Mouse (Mus musculus): ENCODE data around the gene Srd5a3.

The Srd5a3 gene

DNA sequence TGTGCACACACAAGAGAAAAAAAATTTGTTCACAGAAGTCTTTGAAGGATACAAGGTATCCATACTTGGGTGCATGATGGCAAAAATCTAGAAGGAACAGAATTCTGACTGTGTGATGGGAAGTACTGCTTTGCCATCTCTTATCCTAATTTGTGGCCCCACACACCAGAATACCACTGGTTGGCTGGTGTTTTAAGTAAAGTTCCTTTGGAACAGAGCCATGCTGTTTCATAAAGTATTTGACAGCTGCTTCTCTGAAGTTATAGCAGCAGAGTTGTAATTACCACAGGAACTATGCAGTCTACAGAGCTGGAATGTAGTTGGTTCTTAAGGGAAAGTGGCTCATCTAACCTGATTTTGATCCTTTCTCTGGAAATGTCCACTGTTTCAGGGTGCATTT, 53.0 kb downstream of the Srd5a3 start:
- no peak for DNase-seq (ENCODE audit: low spot score in 2 of 2)

DNA sequence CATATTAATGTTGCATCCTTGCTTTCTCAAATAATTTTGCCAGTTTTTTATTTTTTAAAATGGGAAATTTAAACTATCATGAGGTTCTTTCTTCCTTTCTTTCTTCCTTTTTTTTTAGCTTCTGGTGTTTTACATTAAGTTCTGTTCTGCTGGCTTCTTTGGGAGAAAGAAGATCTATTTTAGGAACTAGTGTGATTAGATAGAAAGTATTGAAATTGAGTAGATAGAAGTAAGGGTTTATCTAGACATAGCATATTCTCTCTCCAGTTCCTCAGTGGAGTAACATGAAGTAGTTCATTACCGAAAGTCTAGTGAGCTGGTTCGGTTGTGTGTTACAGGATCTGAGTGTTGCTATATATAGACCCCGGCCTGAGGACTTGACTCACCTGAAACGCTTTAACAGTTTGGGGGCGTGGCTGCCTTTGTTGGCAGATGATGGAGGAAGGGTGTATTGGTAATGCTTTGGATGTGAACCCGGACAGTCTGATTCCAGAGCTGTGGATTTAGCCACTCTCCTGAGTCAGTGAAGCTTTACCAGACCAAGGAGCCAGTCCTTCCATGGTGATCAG, 54.4 kb downstream of the Srd5a3 start:
- no peak for DNase-seq (ENCODE audit: low spot score in 2 of 2)

DNA sequence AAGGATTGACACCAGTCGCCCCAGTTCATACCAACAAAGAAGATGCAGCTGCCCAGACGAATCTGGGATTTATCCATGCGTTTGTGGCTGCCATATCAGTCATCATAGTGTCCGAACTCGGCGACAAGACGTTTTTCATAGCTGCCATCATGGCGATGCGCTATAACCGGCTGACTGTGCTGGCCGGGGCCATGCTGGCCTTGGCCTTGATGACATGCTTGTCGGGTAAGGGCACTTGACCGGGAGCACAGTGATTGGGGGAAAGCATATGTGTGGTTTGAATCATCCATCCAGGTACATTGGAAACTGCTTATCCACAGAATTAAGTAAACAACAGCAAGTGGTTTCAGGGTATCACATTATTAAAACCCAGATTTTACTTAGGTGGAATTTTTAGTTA, 59.3 kb downstream of the Srd5a3 start:
- DNase-seq (ENCODE audit: low spot score in 2 of 2), result no peak

DNA sequence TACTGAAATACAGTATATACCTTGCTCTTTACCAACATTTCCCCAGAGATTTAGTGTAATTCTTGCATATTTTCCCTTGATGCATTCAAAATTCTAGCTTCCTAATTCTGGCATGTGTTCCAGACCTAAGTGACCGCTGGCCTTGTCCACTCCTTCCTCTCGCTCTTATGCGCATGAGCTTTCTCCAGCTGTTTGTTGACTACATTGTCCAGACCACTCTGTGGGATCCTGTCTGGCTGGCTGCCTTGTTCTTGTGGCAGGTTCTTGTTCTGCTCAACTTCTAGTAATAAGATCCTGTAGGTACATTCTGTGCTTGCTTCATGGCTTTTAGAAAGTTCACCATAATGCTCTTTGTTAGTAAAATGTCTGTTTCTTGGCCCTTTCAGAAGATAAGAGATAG, 63.1 kb downstream of the Srd5a3 start:
- no peak for DNase-seq (ENCODE audit: low spot score in 2 of 2)
